Mouse (Mus musculus): ENCODE measurements around the gene Hoxd12.

DNA sequence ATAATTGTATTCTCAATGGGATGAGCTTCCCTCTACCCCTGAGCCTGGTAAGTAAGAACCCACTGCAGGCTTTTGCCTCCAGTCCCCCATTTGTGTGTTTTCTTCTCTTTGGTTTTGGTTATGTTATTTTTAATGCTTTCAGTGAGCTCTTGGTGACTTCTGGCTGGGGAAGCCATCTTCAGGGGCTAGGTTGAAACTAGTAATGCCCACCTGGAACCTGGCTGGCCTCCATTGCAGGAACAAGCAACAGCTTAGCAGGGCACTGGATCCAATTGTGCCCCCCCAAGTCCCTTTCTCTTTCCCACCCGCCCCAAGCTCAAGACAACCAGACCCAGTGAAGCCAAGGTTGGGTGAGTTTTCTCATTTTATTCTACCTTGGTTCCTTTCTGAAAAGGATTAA lies 20.6 kb downstream of the Hoxd12 start:
- TF ChIP-seq CTCF (IDR thresholded peaks at IDR 0.05; ENCODE audit: low read depth) (no peak), EP300 (IDR thresholded peaks at IDR 0.05; ENCODE audit: low read depth) (no peak)
